Mouse (Mus musculus): Measurements from ENCODE around the gene Tmem223.

Gene Tmem223

DNA sequence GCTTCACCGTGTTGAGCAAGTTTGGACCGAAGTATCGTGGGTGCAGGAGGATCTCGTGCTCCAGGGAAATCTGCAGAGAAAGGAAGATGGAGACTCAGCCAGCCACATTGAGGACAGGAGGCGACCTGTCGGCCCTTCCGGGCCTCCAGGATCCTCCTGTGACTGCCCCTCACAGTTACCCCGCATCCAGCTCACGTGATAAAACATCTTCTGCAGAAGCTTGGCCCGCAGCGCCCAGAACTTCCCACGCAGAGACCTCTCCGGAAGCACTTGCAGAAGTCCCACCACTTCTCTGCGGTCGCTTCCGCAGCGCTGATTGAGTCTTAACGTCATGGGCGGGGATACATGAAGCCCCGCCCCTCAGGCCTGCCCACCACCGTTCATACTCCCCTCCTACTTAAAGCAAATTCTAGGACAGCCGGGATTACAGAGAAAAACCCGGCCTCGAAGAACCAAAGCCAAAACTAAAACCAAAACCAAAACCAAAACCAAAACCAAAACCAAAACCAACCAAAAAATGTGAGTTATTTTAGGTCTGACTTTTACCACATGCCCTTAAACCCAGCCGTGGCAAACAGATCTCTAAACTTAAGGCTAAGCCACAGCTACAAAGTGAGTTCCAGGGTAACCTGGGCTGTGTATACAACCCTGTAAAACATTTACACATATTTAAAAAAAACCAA lies 27.6 kb downstream of the Tmem223 start, which contains the start of gene Polr2g:
Polr2g (minus strand) TSS at position 314 of the 683 bp plus-strand sequence.
- in situ Hi-C loops (cut with MboI, MseI) = no loop called here

DNA sequence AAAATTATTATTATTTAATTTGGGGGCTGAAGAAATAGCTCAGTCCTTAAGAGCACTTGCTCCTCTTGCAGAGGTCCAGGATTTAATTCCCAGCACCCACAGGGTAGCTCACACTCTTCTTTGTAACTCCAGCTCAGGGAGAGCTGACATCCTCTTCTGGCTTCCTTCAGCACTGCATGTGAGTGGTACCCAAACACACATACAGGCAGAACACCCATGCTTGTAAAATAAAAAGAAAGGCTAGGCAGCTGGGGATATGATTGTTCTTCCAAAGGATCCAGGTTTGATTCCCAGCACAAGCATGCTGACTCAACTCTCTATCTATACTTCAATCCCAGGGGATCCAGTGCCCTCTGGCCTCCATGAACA lies 28.1 kb downstream of the Tmem223 start:
- in situ Hi-C loops (cut with MboI, MseI) = no loop called here

DNA sequence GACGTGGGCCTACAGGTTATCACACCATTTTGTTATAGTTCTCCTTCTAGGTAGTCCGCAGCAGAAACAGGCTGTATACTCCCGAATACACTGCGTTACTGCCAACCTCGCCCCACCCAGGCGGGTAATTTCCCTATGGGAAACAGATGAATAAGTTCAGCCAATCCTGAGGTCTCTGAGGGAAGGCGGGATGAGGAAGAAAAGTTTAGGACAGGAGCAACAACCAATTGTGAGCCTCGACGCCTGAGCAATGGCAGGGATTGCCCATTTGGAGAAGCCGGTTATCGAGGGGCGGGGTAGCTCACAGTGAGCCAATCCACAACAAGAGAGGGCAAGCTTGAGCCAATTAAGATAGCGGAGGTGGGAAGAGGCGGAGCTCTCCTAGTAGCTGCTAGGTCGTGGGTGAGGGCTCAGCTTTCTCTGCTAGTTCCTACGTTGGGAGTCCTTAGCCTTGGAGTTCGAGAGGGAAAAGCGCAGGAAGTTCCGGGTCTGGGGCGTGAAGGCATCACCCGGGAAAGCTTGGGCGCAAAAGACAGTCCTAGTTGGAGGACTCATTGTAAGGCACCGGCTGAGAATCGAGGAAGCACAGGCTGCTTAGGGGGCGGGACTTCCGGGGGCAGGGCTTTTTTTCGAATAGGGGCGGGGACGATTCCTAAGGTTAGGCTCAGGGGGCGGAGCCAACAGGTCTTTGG lies 31.5 kb downstream of the Tmem223 start, which contains the start of gene Zbtb3:
Zbtb3 (plus strand) TSS at position 426 of the 692 bp plus-strand sequence.
- in situ Hi-C loops (cut with MboI, MseI) = no loop called here

DNA sequence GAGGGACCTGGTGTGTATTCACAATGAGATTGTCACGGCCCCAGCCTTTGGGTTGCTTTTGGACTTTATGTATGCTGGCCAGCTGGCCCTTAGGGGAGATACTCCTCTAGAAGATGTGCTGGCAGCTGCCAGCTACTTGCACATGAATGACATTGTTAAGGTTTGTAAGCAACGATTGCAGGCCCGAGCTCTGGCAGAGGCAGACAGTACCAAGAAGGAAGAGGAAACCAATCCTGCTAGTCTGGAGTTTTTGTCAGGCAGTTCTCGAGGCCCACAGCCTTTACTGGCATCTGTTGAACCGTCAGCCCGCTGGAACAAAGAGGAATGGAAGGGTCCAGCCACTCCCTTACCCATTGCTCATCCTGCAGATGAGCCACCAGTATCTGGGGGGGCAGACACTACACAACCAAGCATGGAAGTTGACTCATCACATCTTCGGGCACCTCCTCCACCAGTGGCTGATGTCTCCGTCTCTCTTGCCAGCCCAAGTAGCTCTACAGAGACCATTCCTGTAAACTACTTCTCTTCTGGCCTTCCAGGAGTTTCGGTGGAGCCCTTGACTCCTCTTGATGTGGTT lies 32.5 kb downstream of the Tmem223 start:
- in situ Hi-C loops (cut with MboI, MseI) = no loop called here

DNA sequence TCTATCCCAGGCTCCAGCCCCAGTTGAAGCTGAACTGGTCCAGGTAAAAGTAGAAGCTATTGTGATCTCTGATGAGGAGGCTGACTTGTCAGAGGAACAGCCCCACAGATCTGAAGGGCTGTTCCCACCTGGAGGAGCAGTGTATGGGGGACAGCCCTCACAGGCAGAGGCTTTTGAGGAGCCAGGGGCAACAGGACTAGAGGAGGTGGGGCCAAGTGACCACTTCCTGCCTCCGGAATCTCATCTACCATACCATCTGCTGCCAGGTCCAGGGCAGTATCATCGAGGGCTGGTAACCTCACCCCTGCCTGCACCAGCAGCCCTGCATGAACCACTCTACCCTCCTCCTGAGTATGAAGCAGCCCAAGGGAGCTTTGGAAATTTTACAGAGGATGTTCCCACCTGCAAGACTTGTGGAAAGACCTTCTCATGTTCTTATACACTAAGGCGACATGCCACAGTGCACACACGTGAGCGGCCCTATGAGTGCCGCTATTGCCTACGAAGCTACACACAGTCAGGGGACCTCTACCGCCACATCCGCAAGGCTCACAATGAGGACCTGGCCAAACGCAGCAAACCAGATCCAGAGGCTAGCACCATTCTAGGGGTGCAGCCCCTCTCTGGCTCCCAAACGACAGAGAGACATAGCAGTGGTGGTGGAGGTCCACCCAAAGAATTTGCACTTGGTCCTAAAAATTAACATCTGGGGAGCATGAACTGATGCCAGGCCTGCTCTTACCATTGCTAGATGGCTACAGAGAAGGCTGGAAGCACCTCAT lies 33.3 kb downstream of the Tmem223 start:
- in situ Hi-C loops (cut with MboI, MseI) = no loop called here

DNA sequence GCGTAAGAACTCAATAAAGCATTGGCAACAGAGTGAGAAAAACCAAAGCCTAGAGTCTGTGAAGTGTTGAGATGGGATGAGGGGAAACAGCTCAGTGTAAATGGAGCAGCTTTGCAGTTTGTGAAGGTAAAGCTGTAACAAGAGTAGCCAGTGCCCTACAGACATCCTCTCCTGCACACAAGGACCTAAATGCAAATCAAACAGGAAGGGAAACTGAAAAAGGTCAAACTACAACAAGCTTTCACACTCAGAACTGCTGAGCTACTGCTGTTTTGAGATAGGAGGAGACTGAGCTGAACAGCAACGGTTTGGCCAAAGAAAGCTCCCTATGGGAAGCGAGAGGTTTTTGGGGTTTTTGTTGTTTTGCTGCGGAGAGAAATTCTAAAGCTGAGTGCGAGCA lies 36.0 kb downstream of the Tmem223 start:
- in situ Hi-C loops (cut with MboI, MseI) = no loop called here

DNA sequence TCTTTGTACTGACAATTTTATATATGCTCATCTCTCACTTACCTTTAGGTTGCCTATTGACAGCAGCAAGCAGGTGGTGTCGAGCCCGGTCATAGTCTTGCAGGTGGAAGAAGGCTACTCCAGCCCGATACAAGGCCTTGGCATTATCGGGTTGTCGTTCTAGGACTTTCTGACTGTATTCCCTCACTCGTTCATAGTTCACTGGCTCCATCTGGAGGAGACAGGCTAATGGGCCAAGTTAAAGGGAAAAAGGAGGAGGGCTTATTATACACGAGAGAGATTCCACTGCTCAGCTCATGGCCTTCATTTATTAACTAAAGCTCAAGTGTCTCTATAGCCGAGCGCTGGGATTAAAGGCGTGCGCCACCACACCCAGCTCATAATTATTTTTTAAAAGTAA lies 45.0 kb downstream of the Tmem223 start:
- in situ Hi-C loops (cut with MboI, MseI) = loop anchor here (5.0 kb wide), 2 partner anchors 39 to 81 kb away; partner anchors contain the start of gene Ganab

DNA sequence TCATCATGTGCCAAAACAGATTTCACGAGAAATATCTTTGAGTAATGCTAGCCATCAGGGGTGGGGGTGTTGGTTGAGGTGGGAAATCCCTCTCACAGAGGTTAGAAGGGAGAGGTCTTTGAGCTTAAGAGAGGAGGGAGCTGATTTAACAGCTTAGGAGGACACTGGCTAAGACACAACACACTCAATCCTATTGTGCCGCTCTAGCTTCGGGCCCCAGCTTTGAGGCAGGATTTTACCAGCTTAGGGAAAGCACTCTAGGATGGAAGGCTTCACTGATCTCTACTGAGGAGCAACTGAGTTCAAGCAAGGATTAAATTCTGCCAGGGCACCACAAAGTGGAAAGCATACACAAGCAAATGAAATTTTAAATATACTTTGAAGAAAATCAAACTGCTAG lies 46.2 kb downstream of the Tmem223 start:
- in situ Hi-C loops (cut with MboI, MseI) = loop anchor here (5.0 kb wide), 2 partner anchors 40 to 80 kb away; partner anchors contain the start of gene Ganab

DNA sequence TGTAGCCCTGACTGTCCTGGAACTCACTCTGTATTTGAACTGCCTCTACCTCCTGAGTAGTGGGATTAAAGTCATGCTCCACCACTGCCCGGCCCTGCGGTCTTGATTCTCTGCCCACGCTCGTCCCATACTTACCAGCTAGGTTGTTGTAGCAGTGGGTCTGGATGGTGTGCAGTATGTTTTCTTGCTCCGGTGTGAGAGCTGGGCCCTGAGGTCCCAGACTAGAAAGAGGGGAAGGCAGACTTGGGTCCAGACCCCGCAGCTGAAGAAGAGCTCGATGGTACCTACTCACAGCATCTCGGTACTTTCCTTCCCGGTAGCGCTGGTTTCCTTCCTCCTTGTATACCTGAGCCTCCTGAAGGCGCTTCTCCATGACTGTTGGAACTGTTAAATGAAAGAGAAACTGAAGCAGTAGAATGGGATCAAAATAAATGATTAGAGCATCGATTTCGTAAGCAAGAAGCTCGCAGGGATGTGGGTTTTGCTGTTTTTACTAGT lies 47.6 kb downstream of the Tmem223 start:
- in situ Hi-C loops (cut with MboI, MseI) = loop anchor here (5.0 kb wide), 2 partner anchors 41 to 79 kb away; partner anchors contain the start of gene Ganab

DNA sequence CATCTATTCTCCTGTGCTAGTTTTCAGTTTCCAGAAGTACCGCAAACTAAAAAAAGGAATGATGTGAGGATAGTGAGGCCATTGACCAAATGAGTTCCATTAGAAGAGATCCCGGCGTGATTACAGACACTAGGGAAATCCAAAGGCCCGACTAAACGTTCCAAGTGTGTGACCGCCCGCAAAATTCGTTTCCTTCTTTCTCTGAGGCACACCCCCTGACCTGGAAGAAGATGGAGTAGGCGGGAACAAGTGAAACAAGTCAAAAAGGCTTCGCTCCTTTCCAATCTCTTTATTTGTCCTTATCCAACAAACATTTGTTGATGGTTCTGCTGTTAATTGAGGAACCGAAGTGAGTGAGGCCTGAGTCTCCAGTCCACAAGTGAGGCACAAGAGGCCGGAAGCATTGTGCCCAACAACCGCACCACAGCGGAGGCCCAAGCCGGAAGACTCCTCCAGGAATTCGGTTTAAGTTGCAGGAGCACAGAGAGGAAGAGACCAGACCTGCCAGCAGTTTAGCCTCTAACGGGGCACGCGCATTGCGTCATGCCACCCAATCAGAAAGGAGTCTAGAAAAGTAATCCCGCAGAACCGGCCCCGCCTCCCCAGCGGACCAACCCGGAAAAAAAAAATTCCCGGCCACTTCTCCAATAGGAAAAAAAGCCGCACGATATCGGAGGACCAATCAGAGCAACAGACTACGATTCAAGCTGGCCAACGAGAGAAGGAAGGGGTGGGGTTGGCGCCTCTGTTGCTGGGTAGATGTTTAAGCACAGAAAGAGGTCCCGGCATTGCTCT lies 48.2 kb downstream of the Tmem223 start, which contains the start of gene Ttc9c:
Ttc9c (minus strand) TSS at position 533 of the 795 bp plus-strand sequence.
- in situ Hi-C loops (cut with MboI, MseI) = loop anchor here (5.0 kb wide), 2 partner anchors 42 to 78 kb away; partner anchors contain the start of gene Ganab

DNA sequence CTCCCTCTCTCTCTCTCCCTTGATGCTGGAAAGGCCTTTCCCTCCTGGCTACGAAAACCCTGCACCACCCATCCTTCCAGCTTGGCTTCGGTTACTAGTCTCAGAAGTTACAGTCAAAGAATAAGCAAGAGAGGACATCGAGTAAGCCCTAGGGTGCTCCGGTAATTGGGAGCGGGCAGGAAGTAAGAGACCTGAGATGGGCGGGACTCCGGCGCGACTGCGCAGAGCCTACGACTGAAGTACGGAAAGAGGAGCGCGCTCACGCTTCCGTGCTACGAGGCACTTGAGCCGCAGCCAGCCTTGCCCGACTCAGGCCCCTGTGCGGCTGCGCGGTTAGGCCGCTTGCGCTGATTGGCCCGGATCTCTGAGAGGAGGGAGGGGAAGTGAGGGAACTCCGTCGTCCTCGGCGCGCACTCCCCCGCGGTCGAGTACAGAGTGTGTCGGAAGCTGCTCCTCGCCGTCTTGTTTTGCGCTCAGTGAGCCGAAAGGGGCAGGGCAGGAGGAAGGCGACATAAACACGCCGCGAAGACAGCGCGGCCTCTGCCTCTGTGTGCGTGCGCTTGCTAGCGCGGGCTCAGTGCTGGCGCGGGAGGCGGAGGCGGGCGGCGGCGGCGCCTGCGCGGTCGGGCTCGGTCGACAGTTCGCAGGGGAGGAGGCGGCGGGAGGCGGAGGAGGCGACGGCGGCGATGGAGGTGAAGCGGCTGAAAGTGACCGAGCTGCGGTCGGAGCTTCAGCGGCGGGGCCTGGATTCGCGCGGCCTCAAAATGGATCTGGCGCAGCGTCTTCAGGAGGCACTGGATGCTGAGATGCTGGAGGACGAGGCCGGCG lies 49.0 kb downstream of the Tmem223 start, which contains the start of gene Hnrnpul2:
Hnrnpul2 (plus strand) TSS at position 415 of the 828 bp plus-strand sequence.
- in situ Hi-C loops (cut with MboI, MseI) = loop anchor here (5.0 kb wide), 3 partner anchors 43 to 77 kb away; partner anchors contain the start of genes Ganab and Nxf1

DNA sequence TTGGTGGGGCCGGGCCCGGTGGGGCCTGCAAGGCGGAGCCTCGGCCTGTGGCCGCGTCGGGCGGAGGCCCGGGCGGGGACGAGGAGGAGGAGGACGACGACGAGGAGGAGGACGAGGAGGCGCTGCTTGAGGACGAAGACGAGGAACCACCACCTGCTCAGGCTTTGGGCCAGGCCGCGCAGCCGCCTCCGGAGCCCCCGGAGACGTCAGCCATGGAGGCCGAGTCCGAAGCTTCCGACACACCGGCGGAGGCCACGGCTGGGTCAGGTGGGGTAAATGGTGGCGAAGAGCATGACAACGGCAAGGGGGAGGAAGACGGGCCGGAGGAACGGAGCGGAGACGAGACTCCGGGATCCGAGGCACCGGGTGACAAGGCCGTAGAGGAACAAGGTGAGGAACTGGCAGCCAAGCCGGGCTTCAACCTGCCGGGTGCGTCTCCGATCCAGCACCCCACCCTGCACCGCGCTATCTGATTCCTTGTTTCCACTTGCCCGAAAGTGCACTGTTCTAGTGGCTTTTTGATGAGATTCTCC lies 49.7 kb downstream of the Tmem223 start:
- in situ Hi-C loops (cut with MboI, MseI) = loop anchor here (5.0 kb wide), 1 partner anchor 63 kb away; the partner anchor contains the start of gene Nxf1

DNA sequence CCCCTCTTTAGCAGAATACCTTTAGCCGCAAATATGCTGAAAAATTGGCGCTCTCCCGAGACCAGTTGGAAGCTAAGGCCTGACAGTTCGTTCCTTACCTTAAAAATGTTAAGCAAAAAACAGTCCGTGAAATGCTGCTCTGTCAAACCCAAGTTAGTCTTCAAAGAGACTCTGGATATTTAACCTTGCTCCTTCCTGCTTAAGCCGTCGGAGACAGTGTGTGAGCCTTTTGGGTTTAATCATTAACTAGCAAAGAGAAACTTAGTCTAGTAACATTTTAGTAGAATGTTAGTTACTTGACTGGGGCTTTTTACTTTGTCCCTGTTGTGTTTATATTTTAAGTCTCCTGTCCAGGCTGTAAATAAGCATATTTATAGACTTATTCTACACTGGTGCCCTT lies 50.4 kb downstream of the Tmem223 start:
- in situ Hi-C loops (cut with MboI, MseI) = loop anchor here (5.0 kb wide), 1 partner anchor 64 kb away; the partner anchor contains the start of gene Nxf1

All from T-helper 1 cell (primary cell).